Mouse (Mus musculus) monocyte, adult 5-6 weeks (primary cell): ENCODE results near the gene Dpep2nb. TPM values are rescaled to one million over a fixed set of nuclear protein-coding genes. Genes with fewer than 3 reads are reported as not detected.
"Not testable (repeated sequence)": the region's sequence is repeated elsewhere in the genome, so short reads cannot be mapped to it uniquely, and the experiment has no call there.

Experiments
- ATAC-seq: fragments of 153-309, 156-312 bp; replicated peaks from 2 replicates; pipeline ENCODE4 v1.8.0; 2017; ENCODE audit warnings: mild to moderate bottlenecking; ENCODE audit not compliant: low TSS enrichment, insufficient number of reproducible peaks, severe bottlenecking, poor library complexity, low FRiP score
- total RNA-seq: library from RNA; stranded (forward); fragments of 200-1000, 200-491, 200-594 nt; gene quantifications from 3 replicates; pipeline ENCODE4 v1.2.3, GENCODE M21; 2017

The Dpep2nb gene
- 1.2 to 2.1 TPM (median 1.3 TPM) in 3 replicates for total RNA-seq

GRCm38 (mm10) chr8:106005875-106006274 is at the start of gene Dpep2nb:
Dpep2nb (minus strand) TSS chr8:106005975.
- ATAC-seq, result no peak

GRCm38 (mm10) chr8:106055038-106055437 is 49.3 kb upstream of the Dpep2nb start:
- no peak for ATAC-seq

GRCm38 (mm10) chr8:106054190-106054811 is 48.5 kb upstream of the Dpep2nb start:
- ATAC-seq, result peak; percentile 62

- ATAC-seq, result no peak
Observed at GRCm38 (mm10) chr8:106052510-106053089, 46.8 kb upstream of the Dpep2nb start.

- ATAC-seq, result no peak
Observed at GRCm38 (mm10) chr8:106051068-106051467, 45.3 kb upstream of the Dpep2nb start.

GRCm38 (mm10) chr8:106049840-106050239 is 44.1 kb upstream of the Dpep2nb start:
- ATAC-seq, result no peak

GRCm38 (mm10) chr8:106047854-106048630 is 42.3 kb upstream of the Dpep2nb start:
- no peak for ATAC-seq

GRCm38 (mm10) chr8:106046872-106047559 is 41.2 kb upstream of the Dpep2nb start:
- no peak for ATAC-seq

- ATAC-seq, result no peak
Observed at GRCm38 (mm10) chr8:106044151-106044550, 38.4 kb upstream of the Dpep2nb start.

GRCm38 (mm10) chr8:106043055-106043454 is 37.3 kb upstream of the Dpep2nb start:
- ATAC-seq, result no peak

- ATAC-seq, result no peak
Observed at GRCm38 (mm10) chr8:106040218-106040617, 34.4 kb upstream of the Dpep2nb start.

- ATAC-seq, result peak; percentile 75
Observed at GRCm38 (mm10) chr8:106039605-106040004, 33.8 kb upstream of the Dpep2nb start.

- ATAC-seq, result no peak
Observed at GRCm38 (mm10) chr8:106038721-106039120, 32.9 kb upstream of the Dpep2nb start.

- peak; percentile 95 for ATAC-seq
Observed at GRCm38 (mm10) chr8:106022483-106022882, 16.7 kb upstream of the Dpep2nb start.

GRCm38 (mm10) chr8:106018039-106018438 is 12.3 kb upstream of the Dpep2nb start:
- ATAC-seq, result no peak

GRCm38 (mm10) chr8:106017130-106017529 is 11.4 kb upstream of the Dpep2nb start:
- ATAC-seq, result peak; percentile 89

GRCm38 (mm10) chr8:106016284-106016683 is 10.5 kb upstream of the Dpep2nb start:
- ATAC-seq, result no peak

- ATAC-seq, result not testable (repeated sequence)
Observed at GRCm38 (mm10) chr8:106012203-106012602, 6.4 kb upstream of the Dpep2nb start.

GRCm38 (mm10) chr8:106011643-106011986 is 5.8 kb upstream of the Dpep2nb start, which contains the start of gene Ddx28:
Ddx28 (minus strand) TSS chr8:106011882.
- no peak for ATAC-seq
